Mouse (Mus musculus): ENCODE results near the gene Lrig1.

Gene Lrig1

GRCm38 (mm10) chr6:94700067-94700491, at the start of gene Lrig1:
Lrig1 (minus strand) TSS chr6:94700158.
- peak; percentile 91 to 95 for DNase-seq (ENCODE audit: low spot score in 2 of 2)

GRCm38 (mm10) chr6:94749626-94750025, 49.7 kb upstream of the Lrig1 start:
- DNase-seq (ENCODE audit: low spot score in 2 of 2): no peak

- no peak for DNase-seq (ENCODE audit: low spot score in 2 of 2)
Measured at GRCm38 (mm10) chr6:94748361-94748760, 48.4 kb upstream of the Lrig1 start.

GRCm38 (mm10) chr6:94740117-94740729, 40.3 kb upstream of the Lrig1 start:
- DNase-seq (ENCODE audit: low spot score in 2 of 2): no peak

GRCm38 (mm10) chr6:94738647-94739046, 38.7 kb upstream of the Lrig1 start:
- DNase-seq (ENCODE audit: low spot score in 2 of 2): no peak

GRCm38 (mm10) chr6:94733878-94734277, 33.9 kb upstream of the Lrig1 start:
- DNase-seq (ENCODE audit: low spot score in 2 of 2): no peak

- no peak for DNase-seq (ENCODE audit: low spot score in 2 of 2)
Measured at GRCm38 (mm10) chr6:94729847-94730246, 29.9 kb upstream of the Lrig1 start.

- DNase-seq (ENCODE audit: low spot score in 2 of 2): no peak
Measured at GRCm38 (mm10) chr6:94729132-94729531, 29.2 kb upstream of the Lrig1 start.

GRCm38 (mm10) chr6:94724612-94725011, 24.7 kb upstream of the Lrig1 start:
- DNase-seq (ENCODE audit: low spot score in 2 of 2): no peak

- DNase-seq (ENCODE audit: low spot score in 2 of 2): no peak
Measured at GRCm38 (mm10) chr6:94718607-94719346, 18.8 kb upstream of the Lrig1 start.

GRCm38 (mm10) chr6:94717705-94718489, 17.9 kb upstream of the Lrig1 start:
- DNase-seq (ENCODE audit: low spot score in 2 of 2): no peak

- no peak for DNase-seq (ENCODE audit: low spot score in 2 of 2)
Measured at GRCm38 (mm10) chr6:94715645-94715940, 15.6 kb upstream of the Lrig1 start.

- no peak for DNase-seq (ENCODE audit: low spot score in 2 of 2)
Measured at GRCm38 (mm10) chr6:94714815-94715644, 15.1 kb upstream of the Lrig1 start.

GRCm38 (mm10) chr6:94709832-94710231, 9.9 kb upstream of the Lrig1 start:
- no peak for DNase-seq (ENCODE audit: low spot score in 2 of 2)

- no peak for DNase-seq (ENCODE audit: low spot score in 2 of 2)
Measured at GRCm38 (mm10) chr6:94709150-94709549, 9.2 kb upstream of the Lrig1 start.

- no peak for DNase-seq (ENCODE audit: low spot score in 2 of 2)
Measured at GRCm38 (mm10) chr6:94707254-94707653, 7.3 kb upstream of the Lrig1 start.

- DNase-seq (ENCODE audit: low spot score in 2 of 2): no peak
Measured at GRCm38 (mm10) chr6:94705931-94706330, 6.0 kb upstream of the Lrig1 start.

GRCm38 (mm10) chr6:94702993-94703392, 3.0 kb upstream of the Lrig1 start:
- no peak for DNase-seq (ENCODE audit: low spot score in 2 of 2)

- no peak for DNase-seq (ENCODE audit: low spot score in 2 of 2)
Measured at GRCm38 (mm10) chr6:94701071-94701470, 1.1 kb upstream of the Lrig1 start.

GRCm38 (mm10) chr6:94700612-94701011, 654 bp upstream of the Lrig1 start:
- DNase-seq (ENCODE audit: low spot score in 2 of 2): peak; percentile 16 to 32

GRCm38 (mm10) chr6:94699173-94699987, 578 bp downstream of the Lrig1 start:
- DNase-seq (ENCODE audit: low spot score in 2 of 2): peak in 1 of 2 experiments; percentile 13
